Mouse (Mus musculus): ENCODE measurements around the gene Perp.

Perp gene

DNA sequence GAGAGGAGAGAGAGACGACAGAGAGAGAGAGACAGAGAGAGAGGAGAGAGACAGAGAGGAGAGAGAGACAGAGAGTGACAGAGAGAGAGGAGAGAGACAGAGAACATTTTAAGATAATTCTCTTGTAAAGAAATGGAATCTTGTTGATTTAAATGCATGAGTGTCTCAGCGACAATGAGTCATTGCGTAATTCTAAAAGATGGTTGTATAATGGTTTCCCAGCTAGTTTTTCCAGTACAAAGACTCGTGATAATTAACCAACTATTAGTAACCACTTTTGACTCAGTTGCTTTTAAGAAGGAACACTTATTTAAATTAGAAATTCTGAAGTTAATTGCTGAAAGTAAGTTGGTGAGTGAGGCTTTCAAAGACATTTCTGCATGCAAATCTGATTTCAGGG lies 16.6 kb downstream of the Perp start:
- no peak for DNase-seq (ENCODE audit: low read depth in 1 of 2, low spot score in 2 of 2)

DNA sequence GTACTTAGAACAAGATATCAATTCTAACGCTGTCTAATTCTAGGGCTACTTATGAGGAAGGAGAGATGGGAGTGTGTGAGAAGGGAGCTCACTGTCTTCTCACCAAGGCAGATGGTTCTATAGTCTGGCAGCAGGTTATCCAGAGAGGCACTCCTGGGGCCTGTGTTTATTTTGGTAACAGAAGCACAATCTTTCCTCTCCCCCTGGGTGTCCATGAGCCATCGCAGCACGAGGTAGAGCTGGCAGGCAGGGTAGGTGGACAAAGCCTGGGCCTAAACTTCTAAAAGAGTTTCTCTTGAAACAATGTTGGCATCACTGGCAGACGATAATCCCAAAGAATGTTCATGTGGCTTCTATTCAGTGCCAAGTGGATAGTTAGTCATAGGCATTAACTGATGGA lies 18.5 kb downstream of the Perp start:
- DNase-seq (ENCODE audit: low read depth in 1 of 2, low spot score in 2 of 2), result no peak

DNA sequence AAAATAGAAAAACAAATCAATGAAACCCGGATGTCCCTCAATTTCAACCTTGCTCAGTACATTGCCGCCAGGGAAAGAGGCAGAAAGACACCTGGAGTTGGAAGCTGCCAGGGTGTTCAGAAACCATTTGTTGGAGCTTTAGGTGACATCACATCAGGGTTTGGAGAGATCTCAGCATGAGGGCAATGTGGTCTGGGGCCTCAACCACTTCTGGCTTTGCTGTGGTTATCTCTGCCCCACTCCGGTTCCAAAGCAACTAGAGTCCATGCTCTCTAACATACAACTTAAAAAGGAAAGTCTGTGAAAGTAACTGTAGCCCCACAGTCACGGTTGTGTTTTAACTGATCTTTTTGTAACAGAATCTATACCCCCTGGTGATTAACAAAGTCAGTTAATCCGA lies 19.9 kb downstream of the Perp start:
- DNase-seq (ENCODE audit: low read depth in 1 of 2, low spot score in 2 of 2), result no peak

DNA sequence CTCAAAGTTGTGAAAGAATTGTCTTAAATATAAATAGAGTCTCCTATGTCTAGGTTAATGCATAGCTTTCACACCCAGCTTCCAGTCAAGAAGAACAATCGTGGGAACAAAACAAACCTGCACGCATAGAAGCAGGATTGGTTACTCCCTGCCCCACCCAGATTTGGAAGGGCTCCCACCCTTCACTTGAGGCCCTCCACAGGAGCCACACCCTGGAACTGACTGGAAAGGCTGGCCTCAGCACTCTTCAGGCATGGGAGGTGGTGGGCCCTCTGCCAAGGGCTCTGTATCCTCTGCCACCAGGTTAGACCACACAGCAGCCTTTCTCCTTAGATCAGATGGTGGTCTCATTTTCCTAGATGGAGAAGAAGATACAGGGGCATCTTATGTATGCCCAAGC lies 26.2 kb downstream of the Perp start:
- no peak for DNase-seq (ENCODE audit: low read depth in 1 of 2, low spot score in 2 of 2)

DNA sequence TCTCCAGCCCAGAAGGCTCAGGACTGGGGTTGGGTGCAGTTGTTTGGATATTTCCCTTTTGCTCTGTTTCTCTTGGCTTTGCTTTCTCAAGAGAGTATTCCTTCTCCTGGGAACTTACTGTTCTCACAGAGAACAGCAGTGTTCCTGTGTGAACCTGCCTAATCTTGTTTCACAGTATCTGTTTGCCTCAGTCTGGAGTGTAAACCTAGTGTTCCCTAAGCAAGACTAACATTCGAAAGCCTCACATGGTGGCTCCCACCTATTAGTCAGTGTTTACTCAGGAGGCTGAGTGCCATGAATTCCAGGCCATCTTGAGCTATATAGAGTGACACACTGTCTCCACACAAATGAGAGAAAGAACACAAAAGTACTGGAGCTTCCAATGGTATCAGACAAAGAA lies 31.4 kb downstream of the Perp start:
- DNase-seq (ENCODE audit: low read depth in 1 of 2, low spot score in 2 of 2), result no peak

DNA sequence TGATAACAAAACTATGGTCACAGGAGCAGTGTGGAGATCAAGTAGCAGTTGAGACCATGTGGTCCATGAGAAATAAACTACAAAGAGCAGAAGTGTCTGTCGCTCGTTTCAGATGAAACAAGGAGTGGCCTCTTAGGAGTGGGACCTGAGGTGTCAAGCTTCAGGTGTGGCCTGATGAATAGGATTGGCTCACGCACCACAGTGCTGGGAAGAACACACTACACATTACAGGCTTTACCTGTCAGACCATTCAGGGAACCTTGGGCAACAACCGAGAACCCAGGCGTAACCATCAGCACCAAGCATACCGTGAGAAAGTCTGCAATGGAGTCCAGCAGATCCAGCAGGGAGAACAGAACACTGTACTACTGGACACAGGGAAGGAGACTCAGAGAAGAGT lies 33.3 kb downstream of the Perp start:
- no peak for DNase-seq (ENCODE audit: low read depth in 1 of 2, low spot score in 2 of 2)

DNA sequence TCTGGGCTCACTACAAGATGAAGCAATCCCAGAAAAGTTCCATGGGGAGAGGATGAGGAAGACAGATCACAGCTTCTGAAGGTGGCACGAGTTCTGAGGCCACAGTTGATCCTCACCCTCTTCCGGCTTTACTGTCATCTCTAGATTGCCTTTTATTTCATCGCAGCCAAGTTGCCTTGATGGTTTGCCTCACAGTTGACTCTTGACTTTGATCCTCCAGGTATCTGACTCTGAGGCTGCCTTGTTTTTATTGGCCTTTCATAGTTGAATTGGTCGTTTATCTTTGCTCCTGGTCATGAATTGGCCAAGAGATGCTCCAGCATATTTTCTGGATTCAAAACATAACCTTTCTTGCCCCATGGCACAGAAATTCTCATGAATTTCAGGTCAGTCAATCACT lies 34.3 kb downstream of the Perp start:
- no peak for DNase-seq (ENCODE audit: low read depth in 1 of 2, low spot score in 2 of 2)

DNA sequence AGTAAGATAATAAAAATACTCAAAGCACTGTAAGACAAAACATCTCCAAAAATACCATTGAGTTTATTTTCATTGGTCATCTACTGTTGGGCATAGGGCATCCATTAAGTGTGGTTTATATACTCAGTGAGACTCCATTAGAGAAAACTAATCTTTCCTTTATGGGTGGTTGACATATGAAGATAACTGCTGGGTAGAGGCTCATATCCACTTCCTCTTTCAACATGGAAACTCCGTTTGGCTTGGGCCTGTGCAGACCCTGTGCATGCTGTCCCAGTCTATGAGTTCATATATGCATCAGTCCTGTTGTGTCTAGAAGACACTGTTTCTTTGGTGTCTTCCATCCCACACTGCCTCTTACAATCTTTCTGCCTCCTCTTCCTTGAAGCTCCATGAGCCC lies 34.9 kb downstream of the Perp start:
- no peak for DNase-seq (ENCODE audit: low read depth in 1 of 2, low spot score in 2 of 2)

DNA sequence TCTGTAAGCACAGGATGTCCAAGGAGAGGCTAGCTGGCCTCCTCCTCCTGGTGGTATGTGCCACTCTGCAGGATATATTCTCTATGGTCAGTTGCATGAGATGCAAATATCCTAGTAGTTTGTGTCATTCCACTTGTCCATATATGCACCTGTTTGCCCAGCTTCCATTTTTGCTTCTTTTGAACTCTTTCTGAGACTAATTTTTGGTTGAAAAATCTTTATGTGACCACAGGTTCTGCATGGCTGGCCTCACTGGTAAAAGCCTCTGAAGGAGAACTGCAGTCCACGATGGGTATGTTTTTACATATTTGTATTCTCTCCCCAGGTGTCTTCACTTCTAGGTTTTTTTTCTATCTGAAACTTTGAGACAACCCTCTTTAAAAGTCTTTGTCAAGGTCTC lies 37.4 kb downstream of the Perp start:
- no peak for DNase-seq (ENCODE audit: low read depth in 1 of 2, low spot score in 2 of 2)

DNA sequence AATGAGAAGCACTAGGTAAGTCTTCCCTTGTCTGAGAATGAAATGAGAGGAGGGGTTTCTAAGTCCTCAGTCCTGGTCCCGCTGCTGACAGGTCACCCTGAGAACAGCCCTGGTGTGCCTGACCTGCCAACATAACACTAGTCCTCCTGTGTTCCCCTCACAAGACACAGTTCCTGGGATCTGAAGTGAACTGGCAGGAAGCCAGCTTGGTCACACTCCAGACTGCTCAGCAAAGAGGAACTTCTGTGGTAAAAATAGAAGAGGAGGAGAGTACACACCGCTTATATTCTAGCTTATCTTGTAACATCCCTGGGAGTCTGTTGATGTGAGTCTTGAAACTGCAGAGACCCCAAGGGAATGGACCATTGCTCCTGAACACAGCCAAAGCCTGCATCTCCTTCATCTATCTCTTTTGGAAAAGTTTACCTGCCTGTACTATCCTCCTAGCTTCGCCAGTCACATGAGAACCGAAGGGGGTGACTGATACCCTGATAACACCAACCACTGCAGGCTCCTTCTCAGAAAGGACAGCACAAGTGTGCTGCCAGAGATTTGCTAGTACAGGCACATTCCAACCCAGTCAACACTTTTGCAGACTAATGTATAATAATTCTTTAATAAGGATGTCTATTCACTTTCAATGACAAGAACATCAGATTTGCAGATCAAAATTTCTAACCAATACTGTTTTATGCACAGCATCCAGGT lies 42.3 kb downstream of the Perp start:
- DNase-seq (ENCODE audit: low read depth in 1 of 2, low spot score in 2 of 2), result no peak

DNA sequence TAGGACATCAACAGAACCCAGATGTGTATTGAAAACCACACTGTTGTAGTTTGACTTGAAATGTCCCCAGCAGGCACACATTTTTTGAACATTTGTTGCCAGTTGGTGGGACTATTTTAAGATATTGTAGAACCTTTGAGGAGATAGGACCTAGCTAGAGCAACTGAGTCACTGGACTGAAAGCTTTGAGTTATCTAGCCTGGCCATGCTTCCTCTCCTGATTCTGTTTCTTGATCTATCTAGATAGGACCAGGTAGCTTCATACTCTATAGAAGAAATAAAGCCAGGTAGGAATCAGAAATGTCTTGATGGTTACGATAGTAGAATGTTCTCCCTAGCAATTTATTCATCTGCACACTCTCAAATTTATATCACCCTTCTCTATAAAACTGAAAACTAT lies 43.9 kb downstream of the Perp start:
- DNase-seq (ENCODE audit: low read depth in 1 of 2, low spot score in 2 of 2), result no peak

DNA sequence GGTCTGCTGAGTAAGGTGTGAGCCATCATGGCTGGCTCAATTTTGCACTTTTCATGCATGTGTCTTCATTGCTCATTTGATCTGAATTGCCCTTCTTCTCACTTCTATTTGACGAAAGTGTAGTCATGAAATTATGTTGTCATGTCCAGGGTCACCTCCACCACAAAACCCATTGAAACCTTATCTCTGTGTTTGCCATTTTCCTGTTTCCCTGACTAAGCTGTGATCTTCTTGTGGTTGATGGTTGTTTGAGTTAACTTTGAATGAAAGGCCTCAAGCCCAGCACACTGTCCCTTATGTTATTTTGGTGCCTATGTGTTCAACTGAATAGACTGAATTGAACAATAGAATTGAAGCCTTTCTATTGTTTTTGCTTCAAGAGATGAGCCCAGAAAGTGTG lies 44.4 kb downstream of the Perp start:
- no peak for DNase-seq (ENCODE audit: low read depth in 1 of 2, low spot score in 2 of 2)

DNA sequence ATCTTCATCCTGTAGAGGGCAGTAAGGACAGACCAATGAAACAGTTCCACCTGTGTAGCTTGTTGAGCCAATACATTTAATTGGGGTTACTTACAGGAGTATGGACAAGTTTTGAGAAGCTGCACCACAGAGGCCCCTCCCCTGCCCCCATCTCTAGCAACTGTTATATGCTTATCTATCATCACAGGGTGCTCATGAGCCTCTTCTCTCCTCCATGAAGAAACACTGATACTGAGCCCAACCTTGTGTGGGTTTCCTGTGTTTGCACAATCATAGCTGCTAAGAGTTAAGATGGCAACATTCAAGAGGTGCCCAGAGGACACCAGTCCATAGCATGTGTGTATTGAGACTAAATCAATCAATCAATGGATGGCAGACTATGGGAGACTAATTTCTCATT lies 46.3 kb downstream of the Perp start:
- DNase-seq (ENCODE audit: low read depth in 1 of 2, low spot score in 2 of 2), result no peak

DNA sequence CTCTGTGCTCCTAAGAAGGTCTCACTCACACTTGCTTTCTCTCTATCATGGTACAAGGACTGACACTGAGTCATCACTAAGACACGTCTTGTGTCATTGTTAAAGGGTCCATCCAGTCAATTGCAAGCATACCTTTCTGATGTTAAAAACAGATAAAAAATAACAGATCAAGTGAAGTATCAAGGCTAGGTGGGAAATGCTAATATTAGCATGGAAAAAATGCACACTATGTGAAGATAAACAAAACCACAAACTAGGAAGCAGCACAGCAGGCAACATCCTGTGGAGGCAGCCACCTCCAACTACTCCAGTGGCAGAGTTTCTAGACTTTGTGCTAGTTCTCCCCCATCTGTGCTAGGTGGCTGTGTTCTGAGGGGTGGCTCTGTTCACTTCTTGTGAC lies 47.3 kb downstream of the Perp start:
- no peak for DNase-seq (ENCODE audit: low read depth in 1 of 2, low spot score in 2 of 2)

DNA sequence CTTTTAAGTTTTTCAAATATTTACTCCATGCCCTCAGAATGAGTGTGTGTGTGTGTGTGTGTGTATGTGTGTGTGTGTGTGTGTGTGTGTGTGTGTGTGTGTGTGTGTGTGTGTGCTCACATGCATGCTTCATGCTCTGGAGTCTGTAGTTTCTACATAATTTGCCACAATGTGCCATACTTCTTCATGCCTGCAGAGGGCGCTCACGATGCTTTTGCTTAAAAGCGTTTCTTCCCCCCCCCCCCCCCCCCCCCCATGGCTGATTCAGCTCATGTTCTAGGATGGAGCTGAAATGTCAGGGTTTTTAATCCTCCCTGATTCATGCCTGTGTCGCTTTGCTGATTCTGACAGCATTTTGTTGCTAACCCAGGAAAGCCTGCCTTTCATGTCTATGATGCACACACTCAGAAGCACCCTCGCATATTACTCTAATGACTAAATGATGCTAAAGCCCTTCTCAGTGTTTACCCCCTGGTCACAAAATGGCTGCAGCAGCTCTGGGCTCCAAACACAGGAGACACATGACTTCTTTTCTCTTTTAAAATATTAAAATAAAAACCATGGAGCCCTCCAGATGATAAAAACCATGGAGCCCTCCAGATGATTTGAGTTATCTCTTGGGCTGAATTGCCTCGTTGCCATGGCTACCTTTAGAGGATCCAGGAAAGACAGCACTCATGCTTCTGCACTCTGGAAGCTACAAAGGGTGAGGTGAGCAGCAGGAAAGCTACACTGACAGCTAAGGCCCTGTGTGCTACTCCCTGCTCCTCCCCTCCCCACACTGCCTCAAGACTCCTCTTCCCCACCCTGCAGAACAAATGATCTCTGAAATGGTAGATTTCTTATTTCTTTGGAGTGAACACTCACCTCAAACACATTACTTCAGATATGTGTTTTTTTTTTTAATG lies 49.7 kb downstream of the Perp start:
- no peak for DNase-seq (ENCODE audit: low read depth in 1 of 2, low spot score in 2 of 2)

DNA sequence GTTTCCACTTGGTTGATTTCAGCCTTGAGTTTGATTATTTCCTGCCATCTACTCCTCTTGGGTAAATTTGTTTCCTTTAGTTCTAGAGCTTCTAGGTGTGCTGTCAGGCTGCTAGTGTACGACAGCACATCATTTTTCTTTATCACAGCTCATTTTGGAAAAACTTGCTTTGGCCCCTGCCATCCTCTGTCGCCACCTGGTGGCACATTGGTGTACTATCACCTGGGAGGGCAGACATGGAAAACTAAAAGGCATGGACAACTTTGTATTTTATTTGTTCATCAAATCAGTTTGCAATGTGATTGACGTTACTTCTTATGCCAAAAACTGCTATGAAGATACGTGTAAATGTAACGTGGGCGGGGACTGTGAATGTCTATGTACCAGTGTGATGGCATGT lies 59.3 kb downstream of the Perp start:
- no peak for DNase-seq (ENCODE audit: low read depth in 1 of 2, low spot score in 2 of 2)
